Mouse (Mus musculus) lung, embryonic 16.5 days (tissue): ENCODE measurements around the gene Exoc3l. TPM values are rescaled to one million over a fixed set of nuclear protein-coding genes. Genes with fewer than 3 reads are reported as not detected.

Experiments used
- ATAC-seq: fragments of 200-750 bp; cut with Nextera tagmentation; 2 replicates; pipeline ENCODE4 v1.8.0; 2017; ENCODE audit warnings: low read depth, mild to moderate bottlenecking, moderate library complexity
- H3K27ac ChIP-seq: fragments of 300-500 bp; sonication (generic); 2 replicates; pipeline ENCODE4 v1.5.1; 2014; ENCODE audit warnings: mild to moderate bottlenecking, control low read depth, low read length
- H3K27me3 ChIP-seq: fragments of 300-500 bp; sonication (generic); 2 replicates; pipeline ENCODE4 v1.6.1; 2014; ENCODE audit warnings: low read depth, low read length, mixed read lengths; ENCODE audit not compliant: control insufficient read depth, insufficient read depth
- H3K36me3 ChIP-seq: fragments of 300-500 bp; sonication (generic); 2 replicates; pipeline ENCODE4 v1.6.1; 2014; ENCODE audit warnings: low read length; ENCODE audit not compliant: control insufficient read depth, insufficient read depth
- H3K4me1 ChIP-seq: fragments of 300-500 bp; sonication (generic); replicated peaks from 2 replicates; pipeline ENCODE4 v1.6.1; 2014; ENCODE audit warnings: low read length, mixed read lengths; ENCODE audit not compliant: control insufficient read depth, insufficient read depth
- H3K4me2 ChIP-seq: fragments of 300-500 bp; sonication (generic); 2 replicates; pipeline ENCODE4 v1.6.1; 2014; ENCODE audit warnings: low read depth, low read length, control low read depth
- H3K4me3 ChIP-seq: fragments of 300-500 bp; sonication (generic); 2 replicates; pipeline ENCODE4 v1.5.1; 2014; ENCODE audit warnings: mild to moderate bottlenecking, low read length, control low read depth
- H3K9ac ChIP-seq: fragments of 300-500 bp; sonication (generic); 2 replicates; pipeline ENCODE4 v1.6.1; 2014; ENCODE audit warnings: low read length, control low read depth
- H3K9me3 ChIP-seq: fragments of 300-500 bp; sonication (generic); 2 replicates; pipeline ENCODE4 v1.6.1; 2016; ENCODE audit warnings: low read length; ENCODE audit not compliant: control insufficient read depth
- WGBS: fragments of 180-500 bp; shearing (Covaris S2); extraction: QIAGEN DNeasy Blood & Tissue Kit; methylation state at CpG from one replicate; pipeline ENCODE4 v1.1.7; 2014; 5-methylcytosine and 5-hydroxymethylcytosine counted together
- polyA plus RNA-seq: library from polyadenylated mRNA; unstranded; fragments of >200 nt; fragmentation: Nextera tagmentation; extraction: Ambion mirVana; gene quantifications from 2 replicates; pipeline ENCODE4 v1.2.1, GENCODE M21; 2015

Gene Exoc3l
- polyA plus RNA-seq, 1 experiment from 2014 or later: 34.4 TPM

- Histone ChIP-seq H3K4me3 (peak within 1 kb of the TSS; percentile 83), H3K4me1 (peaks cover 39% of the 10 kb centered on the region), H3K27me3 (peaks cover 42% of the 10 kb centered on the region), H3K9me3 (peaks cover 4% of the 10 kb centered on the region; the same call in 1 of the 2 replicates), H3K9ac (peak within 1 kb of the TSS; percentile 80), H3K36me3 (no peaks in the 10 kb centered on the region), H3K4me2 (peak within 1 kb of the TSS; percentile 97), H3K27ac (0 out of 2 replicates have a peak within 1 kb of the TSS, but pooled peaks have one; percentile 17)
- ATAC-seq: peak; percentile 79
- 1% methylated on average over 42 of the region's 54 CpGs for WGBS
Measured at GRCm38 (mm10) chr8:105264024-105264982, 31.6 kb downstream of the Exoc3l start, which contains the start of the genes Tradd and Fbxl8. Gene Tradd (minus strand): TSS chr8:105264609. Gene Fbxl8 (plus strand): TSS chr8:105264648.

- 39% methylated on average over 16 of the region's 16 CpGs for WGBS
- Histone ChIP-seq H3K9me3 (peaks cover 4% of the 10 kb centered on the region; the same call in 1 of the 2 replicates), H3K4me2 (peak overlapping the region; percentile 97), H3K36me3 (no peaks in the 10 kb centered on the region), H3K27ac (no peak overlapping the region), H3K4me1 (peaks cover 38% of the 10 kb centered on the region), H3K27me3 (peaks cover 43% of the 10 kb centered on the region), H3K4me3 (peak overlapping the region; percentile 83), H3K9ac (no peak overlapping the region)
- ATAC-seq: no peak
Measured at GRCm38 (mm10) chr8:105263244-105263912, 32.5 kb downstream of the Exoc3l start.

GRCm38 (mm10) chr8:105261326-105261980 lies 34.4 kb downstream of the Exoc3l start:
- Histone ChIP-seq H3K4me3 (no peak overlapping the region), H3K4me2 (no peak overlapping the region), H3K27me3 (peaks cover 33% of the 10 kb centered on the region), H3K27ac (no peak overlapping the region), H3K9me3 (peaks cover 4% of the 10 kb centered on the region; the same call in 1 of the 2 replicates), H3K4me1 (peaks cover 33% of the 10 kb centered on the region), H3K36me3 (no peaks in the 10 kb centered on the region), H3K9ac (no peak overlapping the region)
- WGBS: 85% methylated on average over 12 of the region's 12 CpGs
- ATAC-seq: no peak

GRCm38 (mm10) chr8:105260371-105261099 lies 35.4 kb downstream of the Exoc3l start:
- Histone ChIP-seq H3K9ac (no peak overlapping the region), H3K4me3 (no peak overlapping the region), H3K27me3 (peaks cover 33% of the 10 kb centered on the region), H3K4me2 (no peak overlapping the region), H3K4me1 (peaks cover 33% of the 10 kb centered on the region), H3K27ac (peak overlapping the region; percentile 10; the same call in 1 of the 2 replicates), H3K36me3 (no peaks in the 10 kb centered on the region), H3K9me3 (peaks cover 4% of the 10 kb centered on the region; the same call in 1 of the 2 replicates)
- WGBS: 57% methylated on average over 7 of the region's 7 CpGs
- no peak for ATAC-seq

- peaks cover 4% of the 10 kb centered on the region; the same call in 1 of the 2 replicates for H3K9me3 ChIP-seq
- peak overlapping the region; percentile 43 for H3K9ac ChIP-seq
- H3K36me3 ChIP-seq: no peaks in the 10 kb centered on the region
- H3K27me3 ChIP-seq: peaks cover 33% of the 10 kb centered on the region
- peaks cover 33% of the 10 kb centered on the region for H3K4me1 ChIP-seq
- no peak overlapping the region for H3K27ac ChIP-seq
- ATAC-seq: peak; percentile 39
- WGBS: 2% methylated on average over 30 of the region's 30 CpGs
- H3K4me3 ChIP-seq: peak overlapping the region; percentile 49
- H3K4me2 ChIP-seq: peak overlapping the region; percentile 87
Measured at GRCm38 (mm10) chr8:105259721-105260320, 36.1 kb downstream of the Exoc3l start.

GRCm38 (mm10) chr8:105258911-105259720 lies 36.8 kb downstream of the Exoc3l start:
- peaks cover 33% of the 10 kb centered on the region for H3K4me1 ChIP-seq
- no peak overlapping the region for H3K27ac ChIP-seq
- peak overlapping the region; percentile 43 for H3K9ac ChIP-seq
- peaks cover 33% of the 10 kb centered on the region for H3K27me3 ChIP-seq
- H3K9me3 ChIP-seq: peaks cover 4% of the 10 kb centered on the region; the same call in 1 of the 2 replicates
- H3K4me2 ChIP-seq: peak overlapping the region; percentile 87
- H3K36me3 ChIP-seq: no peaks in the 10 kb centered on the region
- H3K4me3 ChIP-seq: peak overlapping the region; percentile 49
- no peak; the same call in 1 of the 2 replicates for ATAC-seq
- 5% methylated on average over 55 of the region's 55 CpGs for WGBS

GRCm38 (mm10) chr8:105257318-105258114 lies 38.4 kb downstream of the Exoc3l start:
- peaks cover 32% of the 10 kb centered on the region for H3K4me1 ChIP-seq
- H3K4me3 ChIP-seq: no peak overlapping the region
- H3K27me3 ChIP-seq: peaks cover 33% of the 10 kb centered on the region
- no peak for ATAC-seq
- H3K27ac ChIP-seq: no peak overlapping the region
- H3K36me3 ChIP-seq: peaks cover 9% of the 10 kb centered on the region
- H3K9me3 ChIP-seq: peaks cover 4% of the 10 kb centered on the region; the same call in 1 of the 2 replicates
- H3K9ac ChIP-seq: no peak overlapping the region
- WGBS: 71% methylated on average over 7 of the region's 7 CpGs
- H3K4me2 ChIP-seq: no peak overlapping the region
